Mouse (Mus musculus) CD4-positive naive resting alpha-beta T cell, adult 76 days (primary cell): ENCODE results near the gene Abca14. TPM values are rescaled to one million over a fixed set of nuclear protein-coding genes. Genes with fewer than 3 reads are reported as not detected.

ENCODE experiments used
- total RNA-seq: library from RNA; stranded (reverse); gene quantifications from one replicate; pipeline ENCODE4 v1.2.4, GENCODE M21; 2023

Gene Abca14
- not detected for total RNA-seq

GRCm38 (mm10) chr7:120203789-120204188, at the start of gene Abca14:
Abca14 (plus strand) TSS chr7:120203961.

GRCm38 (mm10) chr7:120173603-120174244, 30.0 kb upstream of the Abca14 start, which contains the start of gene Anks4b:
Anks4b (plus strand) TSS chr7:120173858.

GRCm38 (mm10) chr7:120201771-120202170, 2.0 kb upstream of the Abca14 start, which contains the start of gene Crym:
Crym (minus strand) TSS chr7:120202111.

GRCm38 (mm10) chr7:120328087-120328793, 124.5 kb downstream of the Abca14 start, which contains the start of gene Abca15:
Abca15 (plus strand) TSS chr7:120328670.

Other genes with a start within 250 kb of the Abca14 start
- gene Dnah3, start 108.7 kb upstream of the Abca14 start, total RNA-seq, result not detected
- not detected for gene Tmem159, start 101.6 kb upstream of the Abca14 start, total RNA-seq
- not detected for gene Zp2, start 58.7 kb upstream of the Abca14 start, total RNA-seq
- not detected for gene Anks4b, start 30.1 kb upstream of the Abca14 start, total RNA-seq
- not detected for gene Crym, start 1.9 kb upstream of the Abca14 start, total RNA-seq
- not detected for gene Abca15, start 124.7 kb downstream of the Abca14 start, total RNA-seq
- gene Abca16, start 205.7 kb downstream of the Abca14 start, total RNA-seq, result not detected